Comparison of ENCODE assay signal across 8 mouse cellular contexts in genomic region chr12:29527048-29527761, GRCm38 (mm10). TPM values are rescaled to one million over a fixed set of nuclear protein-coding genes. Genes with fewer than 3 reads are reported as not detected.
A peak's percentile ranks its signal among the peaks of the same experiment; 100 is the strongest.
DNase-seq lines count a peak whose midpoint lies in the region; ATAC-seq and TF ChIP-seq lines count a peak whose summit lies in the region.

No protein-coding gene starts in this region.

- peak overlapping the region; percentile 72 for H3K27ac ChIP-seq in cerebellum, adult 2 months (ENCODE audit: insufficient read depth, low read length)
- peak overlapping the region; percentile 94 for H3K27ac ChIP-seq in neural tube, embryonic 12.5 days

- peak overlapping the region; percentile 66 for H3K4me2 ChIP-seq in neural tube, embryonic 12.5 days (replicated peaks)

- H3K36me3 ChIP-seq in neural tube, embryonic 12.5 days: no peaks in the 10 kb centered on the region

- H3K9ac ChIP-seq in neural tube, embryonic 12.5 days: peak overlapping the region; percentile 56

- peaks cover 5% of the 10 kb centered on the region; the same call in 1 of the 2 replicates for H3K4me1 ChIP-seq in cerebellum, adult 2 months (ENCODE audit: control insufficient read depth, insufficient read depth, low read length)
- peaks cover 6% of the 10 kb centered on the region; the same call in 1 of the 2 replicates for H3K4me1 ChIP-seq in neural tube, embryonic 12.5 days

- TF ChIP-seq CTCF in cerebellum, adult 2 months (IDR thresholded peaks at IDR 0.05; ENCODE audit: borderline replicate concordance, insufficient read depth, low read depth, low read length): no peak

- peak; percentile 89 for ATAC-seq in neural tube, embryonic 12.5 days (ENCODE audit: low FRiP score, low read depth)

- no peaks in the 10 kb centered on the region for H3K9me3 ChIP-seq in neural tube, embryonic 12.5 days

- H3K27me3 ChIP-seq in cerebellum, adult 2 months (ENCODE audit: control insufficient read depth, insufficient read depth, low read length): no peaks in the 10 kb centered on the region
- H3K27me3 ChIP-seq in neural tube, embryonic 12.5 days (replicated peaks): no peaks in the 10 kb centered on the region

- WGBS in cerebellum, adult 2 months: under 1% methylated on average over 27 of the region's 27 CpGs
- WGBS in neural tube, embryonic 12.5 days: under 1% methylated on average over 27 of the region's 27 CpGs

- DNase-seq in adrenal gland, postnatal 25 days: peak; percentile 13
- no peak for DNase-seq in adrenal gland, adult 8-10 months
- DNase-seq in cerebellum, adult 2 months: peak; percentile 89
- peak; percentile 10 for DNase-seq in forelimb bud, embryonic 11.5 days (ENCODE audit: low read depth, low spot score)
- peak; percentile 70 to 72 for DNase-seq in layer of hippocampus, postnatal 36 days
- DNase-seq in urinary bladder, adult 18-20 months (ENCODE audit: low spot score in 2 of 2): no peak
- no peak for DNase-seq in kidney, adult 9 months

- TF ChIP-seq POLR2A in cerebellum, adult 2 months (IDR thresholded peaks at IDR 0.05; ENCODE audit: borderline replicate concordance, insufficient read depth, low read length): peak; percentile 84; the same call in 1 of the 2 replicates

- peak overlapping the region; percentile 74 for H3K4me3 ChIP-seq in cerebellum, adult 2 months (replicated peaks; ENCODE audit: insufficient read depth, low read depth, low read length)
- H3K4me3 ChIP-seq in neural tube, embryonic 12.5 days: peak overlapping the region; percentile 32

RNA-seq across cellular contexts. Expression of gene Myt1l, which starts 1.0 kb away (rescaled TPM):
- 2.9 TPM in 2 replicates for total RNA-seq in adrenal gland, postnatal 25 days (2021)
- total RNA-seq in adrenal gland, adult 8-10 months (2022): 1 to 10 TPM; 3.1 to 5.1 (median 4.0) TPM
- polyA plus RNA-seq in cerebellum, adult 2 months (2012; rRNA removed): 43.8 and 45.3 TPM in 2 replicates
- 100 to 1,000 TPM; 221 to 228 TPM for total RNA-seq in layer of hippocampus, postnatal 36 days (2021)
- polyA plus RNA-seq in neural tube, embryonic 12.5 days (2016; fragmentation: Nextera tagmentation; extraction: Ambion mirVana): 66.5 and 72.6 TPM in 2 replicates

Comparison
In these comparisons a context has a peak if more than half of its experiments do, and no peak if none do; other contexts are left out.
1. DNase-seq: peak in adrenal gland, postnatal 25 days (single experiment), cerebellum, adult 2 months (2 of 2), forelimb bud, embryonic 11.5 days (single experiment) and layer of hippocampus, postnatal 36 days (2 of 2); none in adrenal gland, adult 8-10 months (single experiment), urinary bladder, adult 18-20 months (0 of 2) and kidney, adult 9 months (single experiment).
2. RNA of gene Myt1l, which starts 1.0 kb away (total RNA-seq): 221 to 228 TPM in layer of hippocampus, postnatal 36 days; 3.1 to 5.1 TPM in adrenal gland, adult 8-10 months and 2.9 TPM in adrenal gland, postnatal 25 days; every median in the first group is over 10 times any median in the second.